Mouse (Mus musculus): ENCODE measurements around the gene Kyat1.

DNA sequence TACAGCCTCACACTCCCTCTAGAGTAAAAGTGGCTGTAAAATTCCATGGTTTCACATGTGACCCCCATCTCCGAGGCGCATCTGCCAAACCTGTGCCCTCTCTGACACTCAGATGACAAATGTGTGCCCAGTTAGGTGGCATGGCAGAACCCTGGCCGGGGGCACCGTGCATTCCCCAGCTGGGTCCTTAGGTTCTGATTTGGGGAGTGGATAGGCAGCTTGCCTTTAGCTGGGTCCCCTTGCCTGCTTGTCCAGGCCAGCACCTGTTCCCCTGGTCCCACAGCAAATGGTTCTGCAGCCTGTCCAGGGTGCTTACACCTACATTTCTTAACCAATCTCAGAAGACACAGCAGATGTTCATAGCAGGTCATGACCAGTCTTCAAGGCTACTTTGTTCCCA lies 37.7 kb upstream of the Kyat1 start:
- no peak for TF ChIP-seq POLR2A (IDR thresholded peaks at IDR 0.05; ENCODE audit: borderline replicate concordance, extremely low read depth, insufficient read depth, insufficient read length, poor library complexity, severe bottlenecking)
- TF ChIP-seq CTCF (IDR thresholded peaks at IDR 0.05; ENCODE audit: borderline replicate concordance, extremely low read depth, insufficient read depth, insufficient read length): no peak

Measured in brain, embryonic 14.5 days (tissue).